Mouse (Mus musculus) CH12.LX (cell line): ENCODE measurements around the gene Maz. TPM values are rescaled to one million over a fixed set of nuclear protein-coding genes. Genes with fewer than 3 reads are reported as not detected.

Experiments
- DNase-seq: peaks from one replicate; pipeline ENCODE4 v3.0.0-alpha.2; 2013; ENCODE audit errors: extremely low read depth
- H3K27ac ChIP-seq: 2 replicates; pipeline ENCODE4 v1.5.1; 2012; ENCODE audit warnings: low read depth, mild to moderate bottlenecking, control low read depth, moderate library complexity; ENCODE audit not compliant: insufficient read depth
- H3K27me3 ChIP-seq: replicated peaks from 2 replicates; pipeline ENCODE3; 2012; ENCODE audit warnings: inconsistent platforms
- H3K36me3 ChIP-seq, 2 experiments: replicated peaks in 1 of 2; 2 replicates each; pipeline versions ENCODE3 to v1.6.1; 2012; ENCODE audit warnings: inconsistent platforms in 1 of 2, low read length in 1 of 2, mild to moderate bottlenecking in 1 of 2, mixed read lengths in 1 of 2, moderate library complexity in 1 of 2; ENCODE audit not compliant: control insufficient read depth in 1 of 2, insufficient read depth in 1 of 2
- H3K4me1 ChIP-seq, 2 experiments: 2 replicates each; pipeline ENCODE4 v1.6.1; 2012; ENCODE audit warnings: inconsistent platforms in 1 of 2, moderate library complexity in 1 of 2; ENCODE audit not compliant: insufficient read depth in 2 of 2, control insufficient read depth in 1 of 2
- H3K4me2 ChIP-seq: 2 replicates; pipeline ENCODE4 v1.6.1; 2012; ENCODE audit warnings: low read depth, mild to moderate bottlenecking, control low read depth; ENCODE audit not compliant: poor library complexity, insufficient read depth, severe bottlenecking
- H3K4me3 ChIP-seq, 3 experiments: fragments of 150-350 bp in 1 of 3; sonication (generic) in 1 of 3; replicated peaks in 1 of 3; 2 replicates each; pipeline versions ENCODE3 to v1.5.1; 2011 to 2012; ENCODE audit warnings: low read depth in 2 of 3, low read length in 2 of 3, mild to moderate bottlenecking in 2 of 3, moderate library complexity in 2 of 3, control low read depth in 1 of 3, improper control_type of control experiment in 1 of 3, inconsistent platforms in 1 of 3, mixed read lengths in 1 of 3; ENCODE audit not compliant: poor library complexity in 1 of 3
- H3K79me2 ChIP-seq: replicated peaks from 2 replicates; pipeline ENCODE4 v1.6.1; 2012; ENCODE audit warnings: mild to moderate bottlenecking, moderate library complexity; ENCODE audit not compliant: control insufficient read depth, poor library complexity, insufficient read depth, severe bottlenecking; ENCODE audit errors: extremely low read depth
- H3K9ac ChIP-seq: 2 replicates; pipeline ENCODE4 v1.6.1; 2012; ENCODE audit warnings: low read depth, mild to moderate bottlenecking, control low read depth, moderate library complexity; ENCODE audit not compliant: insufficient read depth
- H3K9me3 ChIP-seq: replicated peaks from 2 replicates; pipeline ENCODE3; 2012; ENCODE audit warnings: low read length, inconsistent platforms, mixed read lengths
- CHD2 ChIP-seq: IDR thresholded peaks from 2 replicates; pipeline ENCODE4 v1.6.1; 2011; ENCODE audit warnings: low read length, improper control_type of control experiment
- ELF1 ChIP-seq: IDR thresholded peaks from 2 replicates; pipeline ENCODE4 v1.6.1; 2014; ENCODE audit warnings: low read depth, mild to moderate bottlenecking, inconsistent platforms, low read length, improper control_type of control experiment
- EP300 ChIP-seq: IDR thresholded peaks from 2 replicates; pipeline ENCODE4 v1.6.1; 2011; ENCODE audit warnings: low read length, improper control_type of control experiment
- ETS1 ChIP-seq: conservative IDR thresholded peaks from 2 replicates; pipeline ENCODE4 v1.6.1; 2012; ENCODE audit warnings: low read depth, mild to moderate bottlenecking, inconsistent platforms, low read length, improper control_type of control experiment, moderate library complexity
- GABPA ChIP-seq: IDR thresholded peaks from 2 replicates; pipeline ENCODE4 v1.6.1; 2012; ENCODE audit warnings: low read depth, low read length, improper control_type of control experiment, inconsistent platforms; ENCODE audit not compliant: insufficient replicate concordance
- JUN ChIP-seq: IDR thresholded peaks from 2 replicates; pipeline ENCODE4 v1.6.1; 2011; ENCODE audit warnings: low read depth, mild to moderate bottlenecking, low read length, improper control_type of control experiment, moderate library complexity; ENCODE audit not compliant: insufficient read depth
- JUND ChIP-seq: conservative IDR thresholded peaks from 2 replicates; pipeline ENCODE4 v1.6.1; 2011; ENCODE audit warnings: low read depth, low read length, improper control_type of control experiment
- MAFK ChIP-seq: IDR thresholded peaks from 2 replicates; pipeline ENCODE4 v1.6.1; 2011; ENCODE audit warnings: low read length, improper control_type of control experiment; ENCODE audit not compliant: insufficient replicate concordance
- MAZ ChIP-seq: IDR thresholded peaks from 2 replicates; pipeline ENCODE4 v1.6.1; 2012; ENCODE audit warnings: low read depth, mild to moderate bottlenecking, inconsistent platforms, low read length, improper control_type of control experiment, moderate library complexity
- MEF2A ChIP-seq: IDR thresholded peaks from 2 replicates; pipeline ENCODE4 v1.6.1; 2014; ENCODE audit warnings: low read depth, mild to moderate bottlenecking, inconsistent platforms, low read length, improper control_type of control experiment, borderline replicate concordance
- PAX5 ChIP-seq: IDR thresholded peaks from 2 replicates; pipeline ENCODE4 v1.6.1; 2012; ENCODE audit warnings: low read length, inconsistent platforms, mixed read lengths
- POLR2A ChIP-seq: IDR thresholded peaks from 2 replicates; pipeline ENCODE4 v1.6.1; 2011; ENCODE audit warnings: low read depth, mild to moderate bottlenecking, improper control_type of control experiment, low read length
- RAD21 ChIP-seq: IDR thresholded peaks from 2 replicates; pipeline ENCODE4 v1.6.1; 2011; ENCODE audit warnings: low read depth, mild to moderate bottlenecking, low read length, improper control_type of control experiment, moderate library complexity
- RCOR1 ChIP-seq: conservative IDR thresholded peaks from 2 replicates; pipeline ENCODE4 v1.6.1; 2012; ENCODE audit warnings: low read depth, mild to moderate bottlenecking, inconsistent platforms, low read length, improper control_type of control experiment
- SIN3A ChIP-seq: IDR thresholded peaks from 2 replicates; pipeline ENCODE4 v1.6.1; 2012; ENCODE audit warnings: low read length, improper control_type of control experiment, inconsistent platforms
- SMC3 ChIP-seq: IDR thresholded peaks from 2 replicates; pipeline ENCODE4 v1.6.1; 2011; ENCODE audit warnings: low read depth, low read length, improper control_type of control experiment
- UBTF ChIP-seq: IDR thresholded peaks from 2 replicates; pipeline ENCODE4 v1.6.1; 2012; ENCODE audit warnings: low read depth, mild to moderate bottlenecking, inconsistent platforms, low read length, improper control_type of control experiment, moderate library complexity
- ZC3H11A ChIP-seq: IDR thresholded peaks from 2 replicates; pipeline ENCODE4 v1.6.1; 2012; ENCODE audit warnings: low read depth, mild to moderate bottlenecking, inconsistent platforms, low read length, improper control_type of control experiment
- ZKSCAN1 ChIP-seq: IDR thresholded peaks from 2 replicates; pipeline ENCODE4 v1.6.1; 2012; ENCODE audit warnings: low read depth, inconsistent platforms, low read length, improper control_type of control experiment, borderline replicate concordance
- ZNF384 ChIP-seq: IDR thresholded peaks from 2 replicates; pipeline ENCODE4 v1.6.1; 2012; ENCODE audit warnings: low read depth, low read length, improper control_type of control experiment, inconsistent platforms
- dilution Hi-C: fragments of 300-500 bp; cut with MboI; formaldehyde crosslinking; loops from 2 replicates; pipeline ENCODE4 v1.14.3; 2020; ENCODE audit warnings: low sequenced_read_pairs; ENCODE audit not compliant: extremely low pct_unique_long_range_greater_than_20kb, extremely low pct_ligation_motif_present
- in situ Hi-C: fragments of 300-500 bp; cut with MboI; formaldehyde crosslinking; loops from 3 replicates; pipeline ENCODE4 v1.14.3; 2019; ENCODE audit warnings: low sequenced_read_pairs, low pct_ligation_motif_present, low pct_unique_long_range_greater_than_20kb, mixed read lengths
- polyA plus RNA-seq: library from polyadenylated mRNA; unstranded; fragments of >175 nt; gene quantifications from 2 replicates; pipeline ENCODE4 v1.2.1, GENCODE M21; 2012; ENCODE audit warnings: low read depth; ENCODE audit not compliant: insufficient read length
- total RNA-seq, 2 experiments: library from RNA; depleted of rRNA; stranded (reverse); fragments of 300-350 nt in 1 of 2; fragments of >200 nt in 1 of 2; gene quantifications; 2 replicates each; pipeline ENCODE4 v1.2.3; 2012 to 2014

Maz gene
- total and polyA plus RNA-seq, 3 experiments: 87.0 to 219 (median 91.2) TPM

DNA sequence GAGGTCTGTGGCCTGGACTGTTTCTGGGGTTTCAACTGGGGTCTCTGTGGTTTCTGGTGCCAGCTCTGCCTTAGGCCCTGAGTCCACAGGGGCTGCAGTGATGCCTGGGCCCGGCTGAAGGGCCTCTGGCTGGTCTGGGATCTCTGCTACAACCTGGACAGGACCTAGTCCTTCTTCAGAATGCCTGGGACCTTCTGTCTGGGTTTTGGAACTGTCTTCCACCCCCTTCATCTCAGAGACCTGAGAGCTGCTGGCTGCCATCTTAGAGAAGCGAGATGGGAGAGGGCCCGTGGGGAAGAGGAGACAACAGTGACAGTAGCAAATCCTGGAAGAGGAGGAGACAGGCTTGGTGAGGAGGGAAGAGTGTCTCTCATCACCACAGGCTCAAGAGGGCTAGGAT lies 6.8 kb downstream of the Maz start:
- peaks cover 26 to 72% of the 10 kb centered on the region in 2 experiments for H3K4me1 ChIP-seq
- in situ Hi-C loops: loop anchor here (5.0 kb wide), 1 partner anchor 133 kb away; no protein-coding TSS in a partner anchor

DNA sequence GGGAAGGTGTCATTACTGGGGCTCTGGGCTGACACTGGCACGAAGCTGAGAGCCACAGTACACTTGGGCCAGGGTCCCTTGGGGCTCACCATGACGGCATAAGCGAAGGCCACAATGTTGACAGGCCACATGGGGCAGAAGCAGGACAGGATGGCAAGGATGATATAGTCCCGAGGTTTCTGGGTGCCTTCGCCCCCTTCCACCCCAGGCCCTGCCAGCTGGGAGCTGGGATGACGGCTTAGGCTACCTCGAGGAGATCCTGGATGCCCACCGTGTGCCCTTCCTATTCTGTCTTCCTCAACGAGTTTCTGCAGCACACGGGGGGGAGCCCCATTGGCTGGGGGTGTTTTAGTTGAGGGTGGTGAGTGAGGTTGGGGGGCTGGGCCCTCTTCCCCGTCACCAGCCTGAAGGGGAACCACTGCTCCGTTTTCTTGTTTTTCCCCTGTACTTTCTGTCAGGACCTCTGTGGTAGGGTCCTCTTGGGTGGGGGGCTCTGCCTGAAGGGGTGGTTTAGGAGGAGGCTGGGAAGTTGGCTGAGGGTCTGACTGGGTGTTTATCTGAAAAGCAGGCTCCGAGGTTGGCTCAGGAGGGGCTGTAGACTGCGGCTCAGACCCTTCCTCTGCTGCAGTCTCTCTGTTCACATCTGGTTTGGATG lies 7.4 kb downstream of the Maz start:
- H3K36me3 ChIP-seq: peaks cover 23 to 63% of the 10 kb centered on the region in 2 experiments
- H3K27ac ChIP-seq: no peak overlapping the region
- no peak overlapping the region for H3K4me2 ChIP-seq
- H3K4me3 ChIP-seq: no peak overlapping the region
- peaks cover 13% of the 10 kb centered on the region for H3K79me2 ChIP-seq
- dilution Hi-C loops: no loop called here
- H3K27me3 ChIP-seq: no peaks in the 10 kb centered on the region
- no peaks in the 10 kb centered on the region for H3K9me3 ChIP-seq
- no peak overlapping the region for H3K9ac ChIP-seq
- DNase-seq: no peak
- TF ChIP-seq RCOR1 (no peak), PAX5 (no peak), RAD21 (no peak), GABPA (no peak), MEF2A (no peak), MAZ (no peak)
- peaks cover 28 to 74% of the 10 kb centered on the region in 2 experiments for H3K4me1 ChIP-seq
- in situ Hi-C loops: loop anchor here (5.0 to 10.0 kb wide), 2 partner anchors 57 to 315 kb away; partner anchors contain the start of gene Coro1a

More for the DNA sequence above, 6.8 kb downstream of the Maz start:
- Histone ChIP-seq H3K9ac (no peak overlapping the region), H3K4me3 (no peak overlapping the region), H3K27me3 (no peaks in the 10 kb centered on the region), H3K4me2 (no peak overlapping the region), H3K36me3 (peaks cover 21 to 65% of the 10 kb centered on the region in 2 experiments), H3K9me3 (no peaks in the 10 kb centered on the region), H3K27ac (no peak overlapping the region), H3K79me2 (peaks cover 19% of the 10 kb centered on the region)
- no peak for TF ChIP-seq SIN3A
- TF ChIP-seq RAD21: no peak
- TF ChIP-seq ELF1: no peak
- TF ChIP-seq ZC3H11A: no peak
- DNase-seq: no peak
- dilution Hi-C loops: no loop called here

- H3K4me3 ChIP-seq: no peak overlapping the region
- TF ChIP-seq ETS1: no peak
- no peak for TF ChIP-seq EP300
- no peak for TF ChIP-seq JUND
- TF ChIP-seq CHD2: no peak
- TF ChIP-seq PAX5: no peak
- no peak for TF ChIP-seq JUN
- no peak for TF ChIP-seq UBTF
- TF ChIP-seq MAFK: no peak
- TF ChIP-seq ELF1: no peak
- TF ChIP-seq POLR2A: no peak
- TF ChIP-seq ZC3H11A: no peak
- TF ChIP-seq SIN3A: no peak
- no peak for TF ChIP-seq SMC3
- no peak for TF ChIP-seq ZKSCAN1
- TF ChIP-seq ZNF384: no peak
- H3K79me2 ChIP-seq: peaks cover 10% of the 10 kb centered on the region
- no peaks in the 10 kb centered on the region for H3K9me3 ChIP-seq
- H3K4me1 ChIP-seq: peaks cover 24 to 70% of the 10 kb centered on the region in 2 experiments
- H3K27me3 ChIP-seq: no peaks in the 10 kb centered on the region
- H3K27ac ChIP-seq: no peak overlapping the region
- H3K36me3 ChIP-seq: peaks cover 19 to 55% of the 10 kb centered on the region in 2 experiments
- no peak overlapping the region for H3K9ac ChIP-seq
- dilution Hi-C loops: no loop called here
- in situ Hi-C loops: loop anchor here (5.0 to 10.0 kb wide), 2 partner anchors 56 to 314 kb away; partner anchors contain the start of gene Coro1a
- no peak overlapping the region for H3K4me2 ChIP-seq
- no peak for DNase-seq
These were observed 8.2 kb downstream of the Maz start for GRCm38 (mm10) chr7:127018416-127019305.
